Comparison of ENCODE assay signal across 16 mouse cellular contexts in genomic region chr11:117207436-117207835, GRCm38 (mm10).
"Had no signal": no experiment of that assay in that cellular context is flagged by ENCODE, and none has a peak within 500 bp of the region (broad histone marks: within the 10 kb centered on the region; RNA-seq: fewer than 3 reads in every experiment).

No protein-coding gene starts in this region.

- H3K4me3 ChIP-seq: left cerebral cortex, adult 2 months; liver, embryonic 13.5 days; lung, embryonic 15.5 days; midbrain, embryonic 12.5 days; neural tube, embryonic 13.5 days had no signal

- H3K9me3 ChIP-seq: liver, embryonic 13.5 days; lung, embryonic 15.5 days; midbrain, embryonic 12.5 days; neural tube, embryonic 13.5 days had no signal

- DNase-seq: kidney, postnatal 10 days; liver; liver, embryonic 13.5 days; liver, postnatal 0 days; lung, postnatal 14 days; retina, postnatal 1 day; right cerebral cortex, postnatal 4 days; spleen, adult 18-20 months; thymus, adult 18-20 months; thymus, postnatal 14 days had no signal

- H3K27me3 ChIP-seq: lung, embryonic 15.5 days; neural tube, embryonic 13.5 days had no signal

- H3K27ac ChIP-seq: left cerebral cortex, adult 2 months; liver, embryonic 13.5 days; lung, embryonic 15.5 days; macrophage; midbrain, embryonic 12.5 days had no signal

- H3K4me1 ChIP-seq: midbrain, embryonic 12.5 days had no signal

- H3K4me2 ChIP-seq: liver, embryonic 13.5 days; lung, embryonic 15.5 days; midbrain, embryonic 12.5 days; neural tube, embryonic 13.5 days had no signal

- H3K9ac ChIP-seq: liver, embryonic 13.5 days; liver, postnatal 0 days; lung, embryonic 15.5 days; midbrain, embryonic 12.5 days; neural tube, embryonic 13.5 days had no signal

- H3K36me3 ChIP-seq: lung, embryonic 15.5 days; midbrain, embryonic 12.5 days; neural tube, embryonic 13.5 days had no signal

- ATAC-seq: liver, postnatal 0 days; midbrain, embryonic 16.5 days had no signal
